Mouse (Mus musculus): ENCODE results near the gene Spcs3. TPM values are rescaled to one million over a fixed set of nuclear protein-coding genes. Genes with fewer than 3 reads are reported as not detected.

Gene Spcs3
- total RNA-seq, 2 experiments from 2014 or later, result 44.8 to 50.3 TPM

GRCm38 (mm10) chr8:54508096-54508456 lies 21.7 kb downstream of the Spcs3 start:
- no peak for DNase-seq

DNA sequence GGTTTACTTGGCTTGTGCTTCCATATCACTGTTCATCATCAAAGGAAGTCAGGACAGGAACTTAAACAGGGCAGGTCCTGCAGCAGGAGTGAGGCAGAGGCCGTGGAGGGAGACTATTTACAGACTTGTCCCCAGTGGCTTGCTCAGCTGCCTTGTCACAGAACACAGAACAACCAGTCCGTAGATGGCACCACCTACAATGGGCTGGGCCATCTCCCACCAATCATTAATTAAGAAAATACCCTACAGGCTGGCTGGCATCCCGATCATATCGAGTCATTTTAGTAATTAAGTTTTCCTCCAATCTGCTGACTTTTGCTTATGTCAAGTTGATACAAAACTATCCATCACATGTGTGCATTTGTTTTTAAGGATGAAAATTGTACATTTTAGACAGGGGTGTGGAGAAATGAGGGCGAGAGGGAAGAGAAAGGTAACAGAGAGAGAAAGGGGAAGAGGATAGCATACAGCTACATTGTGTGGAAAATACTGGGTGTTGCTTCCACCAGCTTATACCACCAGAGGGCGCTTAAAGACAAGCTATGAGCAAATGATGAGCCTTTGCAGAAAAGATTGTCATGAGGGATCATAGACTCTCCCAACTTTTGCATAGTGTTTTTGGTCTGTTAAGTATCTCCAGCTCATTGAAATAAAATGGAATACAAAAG lies 22.2 kb downstream of the Spcs3 start:
- peak; percentile 76 to 89 for DNase-seq

DNA sequence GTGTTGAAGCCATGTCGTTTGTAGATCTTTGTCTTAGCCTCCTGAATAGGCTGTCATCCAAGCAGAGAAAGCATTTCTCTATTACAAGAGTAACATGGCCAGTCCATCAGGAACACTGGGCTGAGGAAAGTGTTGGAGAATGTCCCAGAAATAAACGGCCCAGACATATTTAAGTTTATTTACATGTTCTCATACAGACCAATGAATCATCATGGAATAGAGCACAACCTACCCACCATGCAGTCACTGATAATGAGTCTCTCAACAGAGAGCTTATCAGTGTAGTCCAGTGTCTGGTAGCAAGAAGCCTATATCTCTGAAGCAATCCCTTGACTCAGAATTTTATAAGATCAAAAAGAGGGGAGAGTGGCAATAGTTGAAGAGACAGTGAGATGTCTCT lies 24.7 kb downstream of the Spcs3 start:
- no peak for DNase-seq

- DNase-seq, result no peak
These were observed 26.7 kb downstream of the Spcs3 start for GRCm38 (mm10) chr8:54503104-54503503.

- DNase-seq, result no peak
These were observed 35.9 kb downstream of the Spcs3 start for GRCm38 (mm10) chr8:54493915-54494314.

- DNase-seq, result peak; percentile 40 to 81
These were observed 36.7 kb downstream of the Spcs3 start for GRCm38 (mm10) chr8:54493110-54493509.

DNA sequence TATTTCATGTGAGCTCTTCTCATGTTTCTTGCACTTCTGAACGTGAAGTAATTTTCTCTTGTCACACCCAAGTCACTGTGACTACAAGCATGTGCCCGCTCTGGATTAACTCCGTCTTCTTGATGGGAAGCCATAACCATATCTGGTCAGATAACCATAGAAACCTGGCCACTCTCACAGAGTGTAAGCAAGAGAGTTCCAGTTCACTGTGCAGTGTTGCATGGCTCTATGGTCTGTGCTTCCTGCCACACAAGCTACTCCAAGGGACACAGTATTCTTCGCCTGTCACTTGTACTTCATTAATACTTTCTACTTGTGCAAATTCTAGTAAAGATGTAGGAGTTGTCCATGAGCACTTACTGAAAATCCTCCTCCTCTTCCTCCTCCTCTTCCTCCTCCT lies 37.9 kb downstream of the Spcs3 start:
- no peak for DNase-seq

DNA sequence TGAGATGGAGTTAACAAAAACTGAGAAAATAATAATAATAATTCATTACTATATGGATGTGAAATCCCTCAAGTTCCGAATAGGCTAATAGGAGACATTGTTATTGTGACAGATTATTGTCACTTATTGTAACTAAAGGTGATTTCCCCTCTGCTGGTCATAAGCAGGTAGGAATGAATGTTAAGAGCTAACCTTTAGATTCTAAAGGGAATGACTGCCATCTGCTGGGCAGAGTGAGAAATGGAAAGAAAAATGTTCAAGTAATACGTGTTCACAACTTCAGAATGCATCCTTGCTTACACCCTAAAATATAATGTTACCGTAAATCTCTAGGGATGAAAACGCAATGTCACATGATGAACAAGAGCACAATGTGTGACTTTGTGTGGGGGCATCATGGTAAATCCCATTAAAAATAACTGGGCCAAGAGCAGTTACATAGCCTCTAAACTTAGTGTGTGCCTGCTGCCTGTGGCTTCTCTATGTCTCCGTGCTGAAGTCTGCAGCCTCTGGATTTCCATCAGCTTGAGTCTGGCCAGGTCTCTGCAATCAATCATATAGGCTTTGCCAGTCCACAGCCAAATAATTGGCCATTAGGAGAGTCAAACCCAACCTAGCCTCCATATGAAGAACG lies 38.6 kb downstream of the Spcs3 start:
- peak; percentile 26 to 72 for DNase-seq

GRCm38 (mm10) chr8:54488437-54488836 lies 41.4 kb downstream of the Spcs3 start:
- DNase-seq, result no peak

DNA sequence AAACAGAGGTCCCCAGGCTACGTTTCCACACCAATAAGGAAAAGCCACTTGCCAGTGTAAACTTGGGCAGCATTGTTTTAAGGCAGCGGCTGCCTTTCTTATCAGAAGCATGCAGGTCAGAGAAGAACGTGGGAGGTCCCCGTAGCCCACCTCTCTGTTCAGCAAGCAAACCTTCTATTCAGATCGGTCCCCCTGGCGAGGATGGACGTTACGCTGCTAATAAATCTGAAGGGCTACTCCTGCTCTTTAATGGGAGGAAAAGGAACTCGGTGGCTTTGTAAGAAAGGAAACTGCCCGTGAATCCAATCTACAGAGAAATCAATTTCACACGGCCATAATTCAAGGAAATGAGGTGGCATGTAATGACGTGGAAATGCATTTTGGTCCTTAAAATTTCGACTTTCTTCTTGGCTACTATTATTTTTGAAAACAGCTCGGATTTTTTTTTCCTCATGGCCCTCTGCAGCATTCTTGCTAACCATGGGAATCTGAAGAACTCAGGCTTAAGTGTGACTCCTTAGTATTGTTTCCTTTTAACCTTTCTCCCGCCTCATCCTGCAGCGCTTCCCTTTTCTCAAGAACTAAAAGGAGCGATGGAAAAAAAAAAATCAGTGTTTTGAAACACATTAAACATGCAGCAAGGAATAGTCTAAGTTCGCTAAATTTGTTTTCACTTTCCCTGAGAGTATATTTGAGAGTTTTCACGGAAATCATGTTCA lies 43.1 kb downstream of the Spcs3 start:
- peak; percentile 32 to 33 for DNase-seq

Other genes with a start within 250 kb of the Spcs3 start
- gene Asb5, start 418 bp downstream of the Spcs3 start, total RNA-seq (2021), result 10 to 100 TPM; 19.6 to 22.1 TPM
- not detected for gene Spata4, start 70.8 kb upstream of the Spcs3 start, total RNA-seq (2021)